ENCODE assay signal across 15 mouse cellular contexts in the genomic region with DNA sequence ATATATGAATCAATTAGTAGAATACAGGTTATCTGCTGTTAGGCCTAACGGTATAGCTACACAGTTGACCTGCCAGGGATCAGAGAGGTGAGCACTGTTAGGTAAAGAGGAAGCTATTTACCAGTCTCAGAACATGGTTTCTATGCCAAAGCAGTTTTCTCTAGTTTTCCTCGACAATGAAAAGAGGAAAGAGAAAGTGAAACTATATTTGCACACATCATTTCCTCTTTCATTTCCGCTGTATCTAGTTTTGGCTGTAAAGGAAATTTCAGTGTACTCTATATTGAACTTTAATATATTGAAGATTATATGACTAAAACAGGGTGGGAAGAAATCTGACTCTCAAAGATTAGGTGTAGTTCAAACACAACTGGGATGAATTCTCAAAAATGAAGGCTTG.
DNase-seq lines count a peak whose midpoint lies in the region.
"Had no signal": no experiment of that assay in that cellular context is flagged by ENCODE, and none has a peak within 500 bp of the region (broad histone marks: within the 10 kb centered on the region; RNA-seq: fewer than 3 reads in every experiment).

No protein-coding gene starts in this region.

- peak; percentile 64 for DNase-seq in thymus, postnatal 0 days (ENCODE audit: low spot score)
- DNase-seq in thymus, postnatal 14 days, result no peak
- DNase-seq in T-cell, adult 2 months (ENCODE audit: low spot score), result peak; percentile 1
- no peak for DNase-seq in layer of hippocampus, postnatal 14 days (ENCODE audit: low spot score in 2 of 2)
- no peak for DNase-seq in retina, embryonic 14.5 days (ENCODE audit: low spot score)
- DNase-seq in embryo, embryonic 10 days (ENCODE audit: low spot score), result no peak
- DNase-seq: adrenal gland, postnatal 14 days; cerebellum, adult 11 months; gastrocnemius, postnatal 14 days; heart, postnatal 10 days; kidney, postnatal 25 days had no signal

- no peaks in the 10 kb centered on the region for H3K79me2 ChIP-seq in macrophage (ENCODE audit: inconsistent target)

- H3K27ac ChIP-seq in macrophage, result peak overlapping the region; percentile 51
- H3K27ac ChIP-seq: midbrain, embryonic 10.5 days; neural tube, embryonic 12.5 days; stomach, postnatal 0 days had no signal

- no peaks in the 10 kb centered on the region for H3K36me3 ChIP-seq in macrophage (ENCODE audit: inconsistent target)
- H3K36me3 ChIP-seq: neural tube, embryonic 12.5 days had no signal

- 17% methylated on average over 3 of the region's 3 CpGs for WGBS in macrophage (ENCODE audit: missing documents)

- H3K4me3 ChIP-seq in macrophage (ENCODE audit: inconsistent target), result no peak overlapping the region; the same call in 1 of the 2 replicates
- H3K4me3 ChIP-seq: midbrain, embryonic 10.5 days; neural tube, embryonic 12.5 days had no signal

Comparison
In these comparisons a context has a peak if more than half of its experiments do, and no peak if none do; other contexts are left out.
1. DNase-seq: peak in thymus, postnatal 0 days (single experiment) and T-cell, adult 2 months (single experiment); none in thymus, postnatal 14 days (single experiment), layer of hippocampus, postnatal 14 days (0 of 2), retina, embryonic 14.5 days (single experiment) and embryo, embryonic 10 days (single experiment).